Mouse (Mus musculus) heart, embryonic 15.5 days (tissue): Measurements from ENCODE around the gene Rtf2. TPM values are rescaled to one million over a fixed set of nuclear protein-coding genes. Genes with fewer than 3 reads are reported as not detected.

Experiments
- ATAC-seq: fragments of 200-750 bp; cut with Nextera tagmentation; replicated peaks from 2 replicates; pipeline ENCODE4 v1.8.0; 2017; ENCODE audit warnings: low read depth, moderate TSS enrichment; ENCODE audit not compliant: insufficient number of reproducible peaks, insufficient read depth, low FRiP score
- H3K27ac ChIP-seq: fragments of 300-500 bp; sonication (generic); 2 replicates; pipeline ENCODE4 v1.5.1; 2015; ENCODE audit warnings: mild to moderate bottlenecking, inconsistent platforms
- H3K27me3 ChIP-seq: fragments of 300-500 bp; sonication (generic); 2 replicates; pipeline ENCODE4 v1.6.1; 2015; ENCODE audit warnings: inconsistent platforms
- H3K36me3 ChIP-seq: fragments of 300-500 bp; sonication (generic); 2 replicates; pipeline ENCODE4 v1.6.1; 2015; ENCODE audit warnings: mild to moderate bottlenecking, inconsistent platforms
- H3K4me1 ChIP-seq: fragments of 300-500 bp; sonication (generic); replicated peaks from 2 replicates; pipeline ENCODE4 v1.6.1; 2015; ENCODE audit warnings: inconsistent platforms
- H3K4me2 ChIP-seq: fragments of 300-500 bp; sonication (generic); 2 replicates; pipeline ENCODE4 v1.6.1; 2015; ENCODE audit warnings: inconsistent platforms, mild to moderate bottlenecking, moderate library complexity
- H3K4me3 ChIP-seq: fragments of 300-500 bp; sonication (generic); 2 replicates; pipeline ENCODE4 v1.5.1; 2015; ENCODE audit warnings: mild to moderate bottlenecking, inconsistent platforms
- H3K9ac ChIP-seq: fragments of 300-500 bp; sonication (generic); 2 replicates; pipeline ENCODE4 v1.6.1; 2015; ENCODE audit warnings: mild to moderate bottlenecking, inconsistent platforms
- H3K9me3 ChIP-seq: fragments of 300-500 bp; sonication (generic); replicated peaks from 2 replicates; pipeline ENCODE4 v1.6.1; 2016; ENCODE audit warnings: inconsistent platforms
- WGBS: fragments of 180-500 bp; shearing (Covaris S2); methylation state at CpG from one replicate; pipeline ENCODE4 v1.1.7; 2015; ENCODE audit warnings: mixed read lengths; 5-methylcytosine and 5-hydroxymethylcytosine counted together
- polyA plus RNA-seq: library from polyadenylated mRNA; unstranded; fragments of >200 nt; fragmentation: Nextera tagmentation; extraction: Ambion mirVana; gene quantifications from 2 replicates; pipeline ENCODE4 v1.2.1, GENCODE M21; 2015

The Rtf2 gene
- polyA plus RNA-seq, 1 experiment from 2014 or later = 44.5 TPM

GRCm38 (mm10) chr2:172437371-172437952 lies 2.9 kb upstream of the Rtf2 start:
- WGBS = 48% methylated on average over 16 of the region's 16 CpGs
- Histone ChIP-seq H3K4me2 (no peak overlapping the region), H3K4me3 (no peak overlapping the region), H3K27me3 (no peaks in the 10 kb centered on the region), H3K9me3 (no peaks in the 10 kb centered on the region), H3K27ac (no peak overlapping the region), H3K9ac (no peak overlapping the region), H3K36me3 (no peaks in the 10 kb centered on the region), H3K4me1 (peaks cover 16% of the 10 kb centered on the region)
- no peak for ATAC-seq

- Histone ChIP-seq H3K9ac (peak overlapping the region; percentile 75), H3K9me3 (no peaks in the 10 kb centered on the region), H3K36me3 (peaks cover 6% of the 10 kb centered on the region), H3K27ac (peak overlapping the region; percentile 43; the same call in 1 of the 2 replicates), H3K4me2 (peak overlapping the region; percentile 77), H3K27me3 (no peaks in the 10 kb centered on the region), H3K4me1 (peaks cover 16% of the 10 kb centered on the region), H3K4me3 (peak overlapping the region; percentile 85)
- WGBS = under 1% methylated on average over 21 of the region's 21 CpGs
- peak; percentile 47 for ATAC-seq
Measured at GRCm38 (mm10) chr2:172440640-172441005, 267 bp downstream of the Rtf2 start.

GRCm38 (mm10) chr2:172441176-172441575 lies 820 bp downstream of the Rtf2 start:
- Histone ChIP-seq H3K9me3 (no peaks in the 10 kb centered on the region), H3K4me2 (peak overlapping the region; percentile 77), H3K27me3 (no peaks in the 10 kb centered on the region), H3K36me3 (peaks cover 12% of the 10 kb centered on the region), H3K4me1 (peaks cover 16% of the 10 kb centered on the region), H3K4me3 (peak overlapping the region; percentile 85), H3K27ac (no peak overlapping the region), H3K9ac (peak overlapping the region; percentile 75)
- ATAC-seq = no peak
- WGBS = 28% methylated on average over 6 of the region's 6 CpGs

GRCm38 (mm10) chr2:172445617-172446016 lies 5.3 kb downstream of the Rtf2 start:
- H3K9me3 ChIP-seq = no peaks in the 10 kb centered on the region
- H3K4me1 ChIP-seq = peaks cover 13% of the 10 kb centered on the region
- no peak overlapping the region for H3K4me2 ChIP-seq
- no peak overlapping the region for H3K27ac ChIP-seq
- no peak for ATAC-seq
- H3K27me3 ChIP-seq = no peaks in the 10 kb centered on the region
- 92% methylated on average over 4 of the region's 4 CpGs for WGBS
- no peak overlapping the region for H3K4me3 ChIP-seq
- H3K9ac ChIP-seq = no peak overlapping the region
- peaks cover 52% of the 10 kb centered on the region for H3K36me3 ChIP-seq

GRCm38 (mm10) chr2:172447317-172447716 lies 7.0 kb downstream of the Rtf2 start:
- H3K4me3 ChIP-seq = no peak overlapping the region

GRCm38 (mm10) chr2:172448329-172448728 lies 8.0 kb downstream of the Rtf2 start:
- peaks cover 69% of the 10 kb centered on the region for H3K36me3 ChIP-seq
- H3K4me2 ChIP-seq = no peak overlapping the region
- H3K4me1 ChIP-seq = no peaks in the 10 kb centered on the region
- H3K9ac ChIP-seq = no peak overlapping the region
- WGBS = 77% methylated on average over 4 of the region's 4 CpGs
- no peaks in the 10 kb centered on the region for H3K27me3 ChIP-seq
- ATAC-seq = no peak
- no peaks in the 10 kb centered on the region for H3K9me3 ChIP-seq
- H3K27ac ChIP-seq = no peak overlapping the region
- no peak overlapping the region for H3K4me3 ChIP-seq

More at GRCm38 (mm10) chr2:172447317-172447716, 7.0 kb downstream of the Rtf2 start:
- no peaks in the 10 kb centered on the region for H3K4me1 ChIP-seq
- no peak overlapping the region for H3K9ac ChIP-seq
- no peak overlapping the region for H3K4me2 ChIP-seq
- peaks cover 64% of the 10 kb centered on the region for H3K36me3 ChIP-seq
- H3K9me3 ChIP-seq = no peaks in the 10 kb centered on the region
- no peaks in the 10 kb centered on the region for H3K27me3 ChIP-seq
- no peak overlapping the region for H3K27ac ChIP-seq
- 88% methylated on average over 6 of the region's 6 CpGs for WGBS
- ATAC-seq = no peak

- H3K4me1 ChIP-seq = no peaks in the 10 kb centered on the region
- no peak for ATAC-seq
- no peak overlapping the region for H3K4me3 ChIP-seq
- H3K36me3 ChIP-seq = peaks cover 70% of the 10 kb centered on the region
- H3K27me3 ChIP-seq = no peaks in the 10 kb centered on the region
- no peak overlapping the region for H3K27ac ChIP-seq
- H3K9ac ChIP-seq = no peak overlapping the region
- H3K9me3 ChIP-seq = no peaks in the 10 kb centered on the region
- no peak overlapping the region for H3K4me2 ChIP-seq
- WGBS = 79% methylated on average over 6 of the region's 6 CpGs
Measured at GRCm38 (mm10) chr2:172450640-172451039, 10.3 kb downstream of the Rtf2 start.

- Histone ChIP-seq H3K36me3 (peaks cover 57% of the 10 kb centered on the region), H3K9me3 (no peaks in the 10 kb centered on the region), H3K4me1 (no peaks in the 10 kb centered on the region), H3K9ac (no peak overlapping the region), H3K27me3 (no peaks in the 10 kb centered on the region), H3K4me2 (no peak overlapping the region), H3K4me3 (no peak overlapping the region), H3K27ac (no peak overlapping the region)
- 94% methylated on average over 4 of the region's 4 CpGs for WGBS
- no peak for ATAC-seq
Measured at GRCm38 (mm10) chr2:172452031-172452430, 11.7 kb downstream of the Rtf2 start.

- WGBS = 93% methylated on average over 10 of the region's 10 CpGs
- no peak for ATAC-seq
Measured at GRCm38 (mm10) chr2:172452458-172452857, 12.1 kb downstream of the Rtf2 start.

GRCm38 (mm10) chr2:172458496-172458895 lies 18.1 kb downstream of the Rtf2 start, which contains the start of gene Gcnt7:
Gene Gcnt7, minus strand, starts transcription at chr2:172458596.
- H3K27me3 ChIP-seq = no peaks in the 10 kb centered on the region
- no peak within 1 kb of the TSS for H3K4me3 ChIP-seq
- no peak within 1 kb of the TSS for H3K27ac ChIP-seq
- H3K9ac ChIP-seq = no peak within 1 kb of the TSS
- H3K9me3 ChIP-seq = no peaks in the 10 kb centered on the region
- no peak for ATAC-seq
- H3K36me3 ChIP-seq = peaks cover 10% of the 10 kb centered on the region
- peaks cover 2% of the 10 kb centered on the region; the same call in 1 of the 2 replicates for H3K4me1 ChIP-seq
- 88% methylated on average over 11 of the region's 11 CpGs for WGBS
- H3K4me2 ChIP-seq = no peak within 1 kb of the TSS

More at GRCm38 (mm10) chr2:172452458-172452857, 12.1 kb downstream of the Rtf2 start:
- Histone ChIP-seq H3K27ac (no peak overlapping the region), H3K9ac (no peak overlapping the region), H3K4me2 (no peak overlapping the region), H3K9me3 (no peaks in the 10 kb centered on the region), H3K4me1 (no peaks in the 10 kb centered on the region), H3K27me3 (no peaks in the 10 kb centered on the region), H3K36me3 (peaks cover 53% of the 10 kb centered on the region), H3K4me3 (no peak overlapping the region)

GRCm38 (mm10) chr2:172460647-172461046 lies 20.3 kb downstream of the Rtf2 start:
- Histone ChIP-seq H3K9me3 (no peaks in the 10 kb centered on the region), H3K27ac (no peak overlapping the region), H3K9ac (no peak overlapping the region), H3K4me2 (no peak overlapping the region), H3K4me1 (peaks cover 2% of the 10 kb centered on the region; the same call in 1 of the 2 replicates), H3K27me3 (no peaks in the 10 kb centered on the region), H3K36me3 (peaks cover 19% of the 10 kb centered on the region), H3K4me3 (no peak overlapping the region)
- ATAC-seq = no peak
- 50% methylated on average over 2 of the region's 2 CpGs for WGBS

GRCm38 (mm10) chr2:172462813-172463212 lies 22.5 kb downstream of the Rtf2 start:
- peaks cover 38% of the 10 kb centered on the region for H3K36me3 ChIP-seq
- WGBS = 89% methylated on average over 4 of the region's 4 CpGs
- ATAC-seq = no peak
- H3K4me3 ChIP-seq = no peak overlapping the region
- no peak overlapping the region for H3K27ac ChIP-seq
- H3K9me3 ChIP-seq = no peaks in the 10 kb centered on the region
- H3K9ac ChIP-seq = no peak overlapping the region
- H3K4me2 ChIP-seq = no peak overlapping the region
- peaks cover 2% of the 10 kb centered on the region; the same call in 1 of the 2 replicates for H3K4me1 ChIP-seq
- no peaks in the 10 kb centered on the region for H3K27me3 ChIP-seq
